Mouse (Mus musculus): Measurements from ENCODE around the gene Helz.

Helz gene

GRCm38 (mm10) chr11:107674006-107674405 lies 126.3 kb downstream of the Helz start:
- DNase-seq (ENCODE audit: low spot score in 2 of 2): no peak

GRCm38 (mm10) chr11:107674601-107675000 lies 126.9 kb downstream of the Helz start:
- no peak for DNase-seq (ENCODE audit: low spot score in 2 of 2)

- no peak for DNase-seq (ENCODE audit: low spot score in 2 of 2)
These were observed 127.5 kb downstream of the Helz start for GRCm38 (mm10) chr11:107675246-107675645.

GRCm38 (mm10) chr11:107676207-107676940 lies 128.6 kb downstream of the Helz start:
- no peak for DNase-seq (ENCODE audit: low spot score in 2 of 2)

- DNase-seq (ENCODE audit: low spot score in 2 of 2): no peak
These were observed 135.1 kb downstream of the Helz start for GRCm38 (mm10) chr11:107682694-107683355.

GRCm38 (mm10) chr11:107683544-107684465 lies 136.1 kb downstream of the Helz start:
- DNase-seq (ENCODE audit: low spot score in 2 of 2): no peak

GRCm38 (mm10) chr11:107686290-107686689 lies 138.6 kb downstream of the Helz start:
- no peak for DNase-seq (ENCODE audit: low spot score in 2 of 2)

GRCm38 (mm10) chr11:107688480-107688879 lies 140.8 kb downstream of the Helz start:
- DNase-seq (ENCODE audit: low spot score in 2 of 2): no peak

- DNase-seq (ENCODE audit: low spot score in 2 of 2): no peak
These were observed 143.8 kb downstream of the Helz start for GRCm38 (mm10) chr11:107691569-107691968.

- DNase-seq (ENCODE audit: low spot score in 2 of 2): peak; percentile 11 to 26
These were observed 145.6 kb downstream of the Helz start for GRCm38 (mm10) chr11:107693338-107693737.

- no peak for DNase-seq (ENCODE audit: low spot score in 2 of 2)
These were observed 152.2 kb downstream of the Helz start for GRCm38 (mm10) chr11:107699967-107700366.

GRCm38 (mm10) chr11:107703272-107704134 lies 155.8 kb downstream of the Helz start:
- DNase-seq (ENCODE audit: low spot score in 2 of 2): no peak

GRCm38 (mm10) chr11:107705060-107705459 lies 157.3 kb downstream of the Helz start:
- no peak for DNase-seq (ENCODE audit: low spot score in 2 of 2)

GRCm38 (mm10) chr11:107705476-107706074 lies 157.8 kb downstream of the Helz start:
- no peak for DNase-seq (ENCODE audit: low spot score in 2 of 2)

- no peak for DNase-seq (ENCODE audit: low spot score in 2 of 2)
These were observed 160.3 kb downstream of the Helz start for GRCm38 (mm10) chr11:107707897-107708610.

GRCm38 (mm10) chr11:107710379-107710778 lies 162.6 kb downstream of the Helz start:
- DNase-seq (ENCODE audit: low spot score in 2 of 2): no peak

GRCm38 (mm10) chr11:107714368-107714767 lies 166.6 kb downstream of the Helz start:
- no peak for DNase-seq (ENCODE audit: low spot score in 2 of 2)

- no peak for DNase-seq (ENCODE audit: low spot score in 2 of 2)
These were observed 168.7 kb downstream of the Helz start, which contains the start of gene Cacng1 for GRCm38 (mm10) chr11:107716332-107716938. TSS of gene Cacng1 (minus strand) at chr11:107716522.

- DNase-seq (ENCODE audit: low spot score in 2 of 2): no peak
These were observed 172.7 kb downstream of the Helz start for GRCm38 (mm10) chr11:107720264-107721021.

All from natural killer cell, adult 2 months (primary cell).